Mouse (Mus musculus): Measurements from ENCODE around the gene Fmnl3. TPM values are rescaled to one million over a fixed set of nuclear protein-coding genes. Genes with fewer than 3 reads are reported as not detected.

Gene Fmnl3
- polyA plus RNA-seq, 1 experiment from 2014 or later: 26.9 TPM

GRCm38 (mm10) chr15:99307476-99307875 is 62.8 kb downstream of the Fmnl3 start:
- Histone ChIP-seq H3K9ac (no peak overlapping the region), H3K4me2 (no peak overlapping the region), H3K27me3 (no peaks in the 10 kb centered on the region), H3K4me3 (no peak overlapping the region), H3K4me1 (no peaks in the 10 kb centered on the region), H3K27ac (no peak overlapping the region), H3K9me3 (no peaks in the 10 kb centered on the region), H3K36me3 (peaks cover 88% of the 10 kb centered on the region)
- ATAC-seq (ENCODE audit: insufficient number of reproducible peaks, low FRiP score, low TSS enrichment, low read depth): no peak
- WGBS: 83% methylated on average over 9 of the region's 9 CpGs

GRCm38 (mm10) chr15:99296213-99296612 is 74.1 kb downstream of the Fmnl3 start:
- no peak overlapping the region for H3K9ac ChIP-seq

GRCm38 (mm10) chr15:99295484-99295981 is 74.7 kb downstream of the Fmnl3 start, which contains the start of gene Fam186b:
TSS of gene Fam186b (minus strand) at chr15:99295888.
- WGBS: 2% methylated on average over 15 of the region's 17 CpGs

More at GRCm38 (mm10) chr15:99296213-99296612, 74.1 kb downstream of the Fmnl3 start:
- H3K27ac ChIP-seq: peak overlapping the region; percentile 29; the same call in 1 of the 2 replicates
- no peaks in the 10 kb centered on the region for H3K27me3 ChIP-seq
- peak overlapping the region; percentile 69; the same call in 1 of the 2 replicates for H3K4me2 ChIP-seq
- H3K9me3 ChIP-seq: no peaks in the 10 kb centered on the region
- WGBS: 42% methylated on average over 5 of the region's 5 CpGs
- H3K4me1 ChIP-seq: peaks cover 22% of the 10 kb centered on the region
- H3K4me3 ChIP-seq: peak overlapping the region; percentile 70
- no peak for ATAC-seq (ENCODE audit: insufficient number of reproducible peaks, low FRiP score, low TSS enrichment, low read depth)
- no peaks in the 10 kb centered on the region for H3K36me3 ChIP-seq

GRCm38 (mm10) chr15:99294813-99295374 is 75.4 kb downstream of the Fmnl3 start, which contains the start of gene Prpf40b:
TSS of gene Prpf40b (plus strand) at chr15:99295087.
- peak within 1 kb of the TSS; percentile 61 for H3K9ac ChIP-seq
- 0% methylated on average over 55 of the region's 64 CpGs for WGBS
- H3K4me2 ChIP-seq: peak within 1 kb of the TSS; percentile 69
- H3K27ac ChIP-seq: peak within 1 kb of the TSS; percentile 94
- H3K36me3 ChIP-seq: no peaks in the 10 kb centered on the region
- peaks cover 22% of the 10 kb centered on the region for H3K4me1 ChIP-seq
- no peaks in the 10 kb centered on the region for H3K27me3 ChIP-seq
- H3K9me3 ChIP-seq: no peaks in the 10 kb centered on the region
- ATAC-seq (ENCODE audit: insufficient number of reproducible peaks, low FRiP score, low TSS enrichment, low read depth): peak; percentile 94
- H3K4me3 ChIP-seq: peak within 1 kb of the TSS; percentile 70

More at GRCm38 (mm10) chr15:99295484-99295981, 74.7 kb downstream of the Fmnl3 start, which contains the start of gene Fam186b:
- peak within 1 kb of the TSS; percentile 94 for H3K27ac ChIP-seq
- ATAC-seq (ENCODE audit: insufficient number of reproducible peaks, low FRiP score, low TSS enrichment, low read depth): no peak
- H3K4me2 ChIP-seq: peak within 1 kb of the TSS; percentile 69
- peak within 1 kb of the TSS; percentile 61 for H3K9ac ChIP-seq
- peak within 1 kb of the TSS; percentile 70 for H3K4me3 ChIP-seq
- H3K27me3 ChIP-seq: no peaks in the 10 kb centered on the region
- H3K36me3 ChIP-seq: no peaks in the 10 kb centered on the region
- no peaks in the 10 kb centered on the region for H3K9me3 ChIP-seq
- peaks cover 22% of the 10 kb centered on the region for H3K4me1 ChIP-seq

- ATAC-seq (ENCODE audit: insufficient number of reproducible peaks, low FRiP score, low TSS enrichment, low read depth): no peak
- Histone ChIP-seq H3K27ac (peak overlapping the region; percentile 94), H3K4me3 (peak overlapping the region; percentile 70), H3K9me3 (no peaks in the 10 kb centered on the region), H3K4me1 (peaks cover 22% of the 10 kb centered on the region), H3K9ac (peak overlapping the region; percentile 61; the same call in 1 of the 2 replicates), H3K36me3 (no peaks in the 10 kb centered on the region), H3K4me2 (peak overlapping the region; percentile 69), H3K27me3 (no peaks in the 10 kb centered on the region)
- WGBS: 20% methylated on average over 16 of the region's 16 CpGs
Measured at GRCm38 (mm10) chr15:99294287-99294686, 76.0 kb downstream of the Fmnl3 start.

GRCm38 (mm10) chr15:99290586-99290985 is 79.7 kb downstream of the Fmnl3 start:
- Histone ChIP-seq H3K9me3 (no peaks in the 10 kb centered on the region), H3K9ac (no peak overlapping the region), H3K4me1 (peaks cover 8% of the 10 kb centered on the region; the same call in 1 of the 2 replicates), H3K27ac (no peak overlapping the region), H3K36me3 (no peaks in the 10 kb centered on the region), H3K27me3 (no peaks in the 10 kb centered on the region), H3K4me3 (no peak overlapping the region), H3K4me2 (no peak overlapping the region)
- 85% methylated on average over 11 of the region's 11 CpGs for WGBS
- ATAC-seq (ENCODE audit: insufficient number of reproducible peaks, low FRiP score, low TSS enrichment, low read depth): no peak

GRCm38 (mm10) chr15:99285189-99285535 is 85.1 kb downstream of the Fmnl3 start:
- Histone ChIP-seq H3K27me3 (no peaks in the 10 kb centered on the region), H3K9ac (no peak overlapping the region), H3K4me2 (no peak overlapping the region), H3K9me3 (no peaks in the 10 kb centered on the region), H3K36me3 (no peaks in the 10 kb centered on the region), H3K4me3 (no peak overlapping the region), H3K27ac (no peak overlapping the region), H3K4me1 (no peaks in the 10 kb centered on the region)
- 50% methylated on average over 8 of the region's 8 CpGs for WGBS
- ATAC-seq (ENCODE audit: insufficient number of reproducible peaks, low FRiP score, low TSS enrichment, low read depth): no peak

- H3K9ac ChIP-seq: no peak overlapping the region
- no peak for ATAC-seq (ENCODE audit: insufficient number of reproducible peaks, low FRiP score, low TSS enrichment, low read depth)
- no peak overlapping the region for H3K27ac ChIP-seq
- no peaks in the 10 kb centered on the region for H3K27me3 ChIP-seq
- H3K4me1 ChIP-seq: no peaks in the 10 kb centered on the region
- 39% methylated on average over 14 of the region's 14 CpGs for WGBS
- no peaks in the 10 kb centered on the region for H3K36me3 ChIP-seq
- H3K9me3 ChIP-seq: no peaks in the 10 kb centered on the region
- no peak overlapping the region for H3K4me2 ChIP-seq
- H3K4me3 ChIP-seq: no peak overlapping the region
Measured at GRCm38 (mm10) chr15:99284527-99285188, 85.6 kb downstream of the Fmnl3 start.

- Histone ChIP-seq H3K4me2 (no peak overlapping the region), H3K4me1 (peaks cover 2% of the 10 kb centered on the region), H3K9me3 (no peaks in the 10 kb centered on the region), H3K27me3 (no peaks in the 10 kb centered on the region), H3K4me3 (no peak overlapping the region), H3K36me3 (no peaks in the 10 kb centered on the region), H3K27ac (no peak overlapping the region), H3K9ac (no peak overlapping the region)
- WGBS: 70% methylated on average over 10 of the region's 10 CpGs
- ATAC-seq (ENCODE audit: insufficient number of reproducible peaks, low FRiP score, low TSS enrichment, low read depth): no peak
Measured at GRCm38 (mm10) chr15:99283456-99283855, 86.8 kb downstream of the Fmnl3 start.

GRCm38 (mm10) chr15:99278271-99278670 is 92.0 kb downstream of the Fmnl3 start:
- no peak overlapping the region for H3K9ac ChIP-seq
- no peak overlapping the region for H3K4me2 ChIP-seq
- 0 out of 2 replicates have a peak overlapping the region, but pooled peaks have one; percentile 17 for H3K27ac ChIP-seq
- WGBS: 53% methylated on average over 7 of the region's 7 CpGs
- H3K36me3 ChIP-seq: no peaks in the 10 kb centered on the region
- no peaks in the 10 kb centered on the region for H3K27me3 ChIP-seq
- no peak for ATAC-seq (ENCODE audit: insufficient number of reproducible peaks, low FRiP score, low TSS enrichment, low read depth)
- no peak overlapping the region for H3K4me3 ChIP-seq
- peaks cover 10% of the 10 kb centered on the region for H3K4me1 ChIP-seq
- no peaks in the 10 kb centered on the region for H3K9me3 ChIP-seq

GRCm38 (mm10) chr15:99276095-99276494 is 94.2 kb downstream of the Fmnl3 start:
- H3K27ac ChIP-seq: no peak overlapping the region
- no peak overlapping the region for H3K9ac ChIP-seq
- no peak overlapping the region for H3K4me3 ChIP-seq
- no peak for ATAC-seq (ENCODE audit: insufficient number of reproducible peaks, low FRiP score, low TSS enrichment, low read depth)
- no peaks in the 10 kb centered on the region for H3K9me3 ChIP-seq
- no peaks in the 10 kb centered on the region for H3K27me3 ChIP-seq
- H3K36me3 ChIP-seq: no peaks in the 10 kb centered on the region
- WGBS: 78% methylated on average over 8 of the region's 8 CpGs
- H3K4me2 ChIP-seq: no peak overlapping the region
- H3K4me1 ChIP-seq: peaks cover 15% of the 10 kb centered on the region

Measured in limb, embryonic 15.5 days (tissue).